Mouse (Mus musculus): ENCODE measurements around the gene Plxna1. TPM values are rescaled to one million over a fixed set of nuclear protein-coding genes. Genes with fewer than 3 reads are reported as not detected.

Gene Plxna1
- polyA plus RNA-seq, 1 experiment from 2014 or later = 13.4 TPM

GRCm38 (mm10) chr6:89348363-89348762 lies 14.1 kb downstream of the Plxna1 start:
- Histone ChIP-seq H3K36me3 (peaks cover 33% of the 10 kb centered on the region), H3K9ac (no peak overlapping the region), H3K9me3 (replicated peaks) (no peaks in the 10 kb centered on the region), H3K4me3 (no peak overlapping the region), H3K4me2 (no peak overlapping the region), H3K4me1 (replicated peaks) (peaks cover 78% of the 10 kb centered on the region), H3K27ac (ENCODE audit: poor library complexity, severe bottlenecking) (peak overlapping the region; percentile 16; the same call in 1 of the 2 replicates), H3K27me3 (replicated peaks) (no peaks in the 10 kb centered on the region)
- ATAC-seq (ENCODE audit: insufficient number of reproducible peaks, low FRiP score) = no peak
- 72% methylated on average over 9 of the region's 9 CpGs for WGBS

- H3K4me3 ChIP-seq = no peak overlapping the region
- H3K9ac ChIP-seq = no peak overlapping the region
- H3K27ac ChIP-seq (ENCODE audit: poor library complexity, severe bottlenecking) = no peak overlapping the region
- no peak overlapping the region for H3K4me2 ChIP-seq
- H3K27me3 ChIP-seq (replicated peaks) = no peaks in the 10 kb centered on the region
- no peak for ATAC-seq (ENCODE audit: insufficient number of reproducible peaks, low FRiP score)
- peaks cover 29% of the 10 kb centered on the region for H3K36me3 ChIP-seq
- no peaks in the 10 kb centered on the region for H3K9me3 ChIP-seq (replicated peaks)
- H3K4me1 ChIP-seq (replicated peaks) = peaks cover 72% of the 10 kb centered on the region
- 79% methylated on average over 1 of the region's 1 CpGs for WGBS
Measured at GRCm38 (mm10) chr6:89347792-89348191, 14.6 kb downstream of the Plxna1 start.

- Histone ChIP-seq H3K27me3 (replicated peaks) (no peaks in the 10 kb centered on the region), H3K27ac (ENCODE audit: poor library complexity, severe bottlenecking) (peak overlapping the region; percentile 87), H3K4me3 (no peak overlapping the region), H3K36me3 (peaks cover 47% of the 10 kb centered on the region), H3K4me2 (0 out of 2 replicates have a peak overlapping the region, but pooled peaks have one; percentile 46), H3K9me3 (replicated peaks) (no peaks in the 10 kb centered on the region), H3K9ac (peak overlapping the region; percentile 42; the same call in 1 of the 2 replicates), H3K4me1 (replicated peaks) (peaks cover 62% of the 10 kb centered on the region)
- 92% methylated on average over 1 of the region's 1 CpGs for WGBS
- ATAC-seq (ENCODE audit: insufficient number of reproducible peaks, low FRiP score) = no peak
Measured at GRCm38 (mm10) chr6:89345855-89346254, 16.6 kb downstream of the Plxna1 start.

GRCm38 (mm10) chr6:89345486-89345785 lies 17.0 kb downstream of the Plxna1 start:
- 51% methylated on average over 3 of the region's 3 CpGs for WGBS
- Histone ChIP-seq H3K36me3 (peaks cover 51% of the 10 kb centered on the region), H3K27ac (ENCODE audit: poor library complexity, severe bottlenecking) (peak overlapping the region; percentile 87), H3K4me1 (replicated peaks) (peaks cover 60% of the 10 kb centered on the region), H3K27me3 (replicated peaks) (no peaks in the 10 kb centered on the region), H3K9me3 (replicated peaks) (no peaks in the 10 kb centered on the region), H3K4me3 (no peak overlapping the region), H3K4me2 (peak overlapping the region; percentile 46), H3K9ac (peak overlapping the region; percentile 42)
- ATAC-seq (ENCODE audit: insufficient number of reproducible peaks, low FRiP score) = no peak

GRCm38 (mm10) chr6:89344613-89345485 lies 17.6 kb downstream of the Plxna1 start:
- H3K27ac ChIP-seq (ENCODE audit: poor library complexity, severe bottlenecking) = peak overlapping the region; percentile 87
- peaks cover 60% of the 10 kb centered on the region for H3K4me1 ChIP-seq (replicated peaks)
- peak overlapping the region; percentile 42; the same call in 1 of the 2 replicates for H3K9ac ChIP-seq
- no peaks in the 10 kb centered on the region for H3K9me3 ChIP-seq (replicated peaks)
- H3K27me3 ChIP-seq (replicated peaks) = no peaks in the 10 kb centered on the region
- ATAC-seq (ENCODE audit: insufficient number of reproducible peaks, low FRiP score) = peak; percentile 88
- 24% methylated on average over 10 of the region's 10 CpGs for WGBS
- no peak overlapping the region for H3K4me3 ChIP-seq
- H3K4me2 ChIP-seq = peak overlapping the region; percentile 46
- peaks cover 56% of the 10 kb centered on the region for H3K36me3 ChIP-seq

- 77% methylated on average over 4 of the region's 4 CpGs for WGBS
- Histone ChIP-seq H3K27ac (ENCODE audit: poor library complexity, severe bottlenecking) (no peak overlapping the region), H3K9ac (no peak overlapping the region), H3K9me3 (replicated peaks) (no peaks in the 10 kb centered on the region), H3K4me3 (no peak overlapping the region), H3K36me3 (peaks cover 52% of the 10 kb centered on the region), H3K4me1 (replicated peaks) (peaks cover 62% of the 10 kb centered on the region), H3K27me3 (replicated peaks) (no peaks in the 10 kb centered on the region), H3K4me2 (no peak overlapping the region)
- ATAC-seq (ENCODE audit: insufficient number of reproducible peaks, low FRiP score) = no peak
Measured at GRCm38 (mm10) chr6:89341981-89342380, 20.4 kb downstream of the Plxna1 start.

- no peak overlapping the region for H3K4me2 ChIP-seq
- peak; percentile 56 for ATAC-seq (ENCODE audit: insufficient number of reproducible peaks, low FRiP score)
- WGBS = 75% methylated on average over 2 of the region's 2 CpGs
- H3K4me1 ChIP-seq (replicated peaks) = peaks cover 45% of the 10 kb centered on the region
- H3K9me3 ChIP-seq (replicated peaks) = no peaks in the 10 kb centered on the region
- peak overlapping the region; percentile 65 for H3K27ac ChIP-seq (ENCODE audit: poor library complexity, severe bottlenecking)
- no peak overlapping the region for H3K9ac ChIP-seq
- H3K4me3 ChIP-seq = no peak overlapping the region
- no peaks in the 10 kb centered on the region for H3K27me3 ChIP-seq (replicated peaks)
- H3K36me3 ChIP-seq = peaks cover 74% of the 10 kb centered on the region
Measured at GRCm38 (mm10) chr6:89339447-89339846, 23.0 kb downstream of the Plxna1 start.

GRCm38 (mm10) chr6:89338733-89339132 lies 23.7 kb downstream of the Plxna1 start:
- Histone ChIP-seq H3K9ac (no peak overlapping the region), H3K4me3 (no peak overlapping the region), H3K9me3 (replicated peaks) (no peaks in the 10 kb centered on the region), H3K27ac (ENCODE audit: poor library complexity, severe bottlenecking) (no peak overlapping the region), H3K27me3 (replicated peaks) (no peaks in the 10 kb centered on the region), H3K36me3 (peaks cover 80% of the 10 kb centered on the region), H3K4me1 (replicated peaks) (peaks cover 39% of the 10 kb centered on the region), H3K4me2 (no peak overlapping the region)
- no peak for ATAC-seq (ENCODE audit: insufficient number of reproducible peaks, low FRiP score)
- 85% methylated on average over 8 of the region's 8 CpGs for WGBS

GRCm38 (mm10) chr6:89337574-89337973 lies 24.8 kb downstream of the Plxna1 start:
- WGBS = 85% methylated on average over 9 of the region's 9 CpGs
- no peak for ATAC-seq (ENCODE audit: insufficient number of reproducible peaks, low FRiP score)
- H3K36me3 ChIP-seq = peaks cover 88% of the 10 kb centered on the region

GRCm38 (mm10) chr6:89333964-89334702 lies 28.3 kb downstream of the Plxna1 start:
- Histone ChIP-seq H3K27me3 (replicated peaks) (no peaks in the 10 kb centered on the region), H3K4me3 (no peak overlapping the region), H3K9ac (no peak overlapping the region), H3K27ac (ENCODE audit: poor library complexity, severe bottlenecking) (no peak overlapping the region), H3K4me2 (no peak overlapping the region), H3K4me1 (replicated peaks) (peaks cover 12% of the 10 kb centered on the region), H3K9me3 (replicated peaks) (no peaks in the 10 kb centered on the region), H3K36me3 (peaks cover 95% of the 10 kb centered on the region)
- no peak for ATAC-seq (ENCODE audit: insufficient number of reproducible peaks, low FRiP score)
- 82% methylated on average over 12 of the region's 12 CpGs for WGBS

More at GRCm38 (mm10) chr6:89337574-89337973, 24.8 kb downstream of the Plxna1 start:
- H3K9me3 ChIP-seq (replicated peaks) = no peaks in the 10 kb centered on the region
- H3K4me2 ChIP-seq = no peak overlapping the region
- peaks cover 35% of the 10 kb centered on the region for H3K4me1 ChIP-seq (replicated peaks)
- H3K4me3 ChIP-seq = no peak overlapping the region
- H3K9ac ChIP-seq = no peak overlapping the region
- no peak overlapping the region for H3K27ac ChIP-seq (ENCODE audit: poor library complexity, severe bottlenecking)
- no peaks in the 10 kb centered on the region for H3K27me3 ChIP-seq (replicated peaks)

GRCm38 (mm10) chr6:89330957-89331356 lies 31.5 kb downstream of the Plxna1 start:
- Histone ChIP-seq H3K9ac (no peak overlapping the region), H3K27ac (ENCODE audit: poor library complexity, severe bottlenecking) (no peak overlapping the region), H3K27me3 (replicated peaks) (no peaks in the 10 kb centered on the region), H3K36me3 (peaks cover 90% of the 10 kb centered on the region), H3K4me1 (replicated peaks) (peaks cover 6% of the 10 kb centered on the region; the same call in 1 of the 2 replicates), H3K9me3 (replicated peaks) (no peaks in the 10 kb centered on the region), H3K4me2 (no peak overlapping the region), H3K4me3 (no peak overlapping the region)
- ATAC-seq (ENCODE audit: insufficient number of reproducible peaks, low FRiP score) = no peak
- WGBS = 92% methylated on average over 10 of the region's 10 CpGs
